Mouse (Mus musculus): ENCODE results near the gene Bri3.

Bri3 gene

GRCm38 (mm10) chr5:144234222-144234621 lies 10.0 kb upstream of the Bri3 start:
- DNase-seq (ENCODE audit: low read depth, low spot score): peak; percentile 37

GRCm38 (mm10) chr5:144234714-144235113 lies 9.5 kb upstream of the Bri3 start:
- DNase-seq (ENCODE audit: low read depth, low spot score): no peak

- DNase-seq (ENCODE audit: low read depth, low spot score): peak; percentile 56
Measured at GRCm38 (mm10) chr5:144238969-144239368, 5.3 kb upstream of the Bri3 start.

GRCm38 (mm10) chr5:144245592-144245991 lies 1.4 kb downstream of the Bri3 start:
- no peak for DNase-seq (ENCODE audit: low read depth, low spot score)

- peak; percentile 32 for DNase-seq (ENCODE audit: low read depth, low spot score)
Measured at GRCm38 (mm10) chr5:144246669-144247068, 2.4 kb downstream of the Bri3 start.

GRCm38 (mm10) chr5:144247307-144247706 lies 3.1 kb downstream of the Bri3 start:
- DNase-seq (ENCODE audit: low read depth, low spot score): no peak

- no peak for DNase-seq (ENCODE audit: low read depth, low spot score)
Measured at GRCm38 (mm10) chr5:144247906-144248585, 3.8 kb downstream of the Bri3 start.

GRCm38 (mm10) chr5:144249871-144250270 lies 5.6 kb downstream of the Bri3 start:
- DNase-seq (ENCODE audit: low read depth, low spot score): no peak

- no peak for DNase-seq (ENCODE audit: low read depth, low spot score)
Measured at GRCm38 (mm10) chr5:144251876-144252577, 7.8 kb downstream of the Bri3 start.

- DNase-seq (ENCODE audit: low read depth, low spot score): peak; percentile 26
Measured at GRCm38 (mm10) chr5:144253212-144253611, 9.0 kb downstream of the Bri3 start.

GRCm38 (mm10) chr5:144254122-144254810 lies 10.0 kb downstream of the Bri3 start:
- peak; percentile 68 for DNase-seq (ENCODE audit: low read depth, low spot score)

GRCm38 (mm10) chr5:144254811-144255631 lies 10.8 kb downstream of the Bri3 start:
- peak; percentile 91 for DNase-seq (ENCODE audit: low read depth, low spot score)

GRCm38 (mm10) chr5:144255632-144256540 lies 11.6 kb downstream of the Bri3 start:
- DNase-seq (ENCODE audit: low read depth, low spot score): peak; percentile 59

GRCm38 (mm10) chr5:144256541-144256870 lies 12.3 kb downstream of the Bri3 start:
- DNase-seq (ENCODE audit: low read depth, low spot score): no peak

GRCm38 (mm10) chr5:144256888-144257287 lies 12.7 kb downstream of the Bri3 start:
- no peak for DNase-seq (ENCODE audit: low read depth, low spot score)

GRCm38 (mm10) chr5:144257451-144258110 lies 13.3 kb downstream of the Bri3 start:
- no peak for DNase-seq (ENCODE audit: low read depth, low spot score)

- DNase-seq (ENCODE audit: low read depth, low spot score): no peak
Measured at GRCm38 (mm10) chr5:144258131-144258611, 13.9 kb downstream of the Bri3 start.

GRCm38 (mm10) chr5:144258687-144259086 lies 14.4 kb downstream of the Bri3 start:
- no peak for DNase-seq (ENCODE audit: low read depth, low spot score)

- no peak for DNase-seq (ENCODE audit: low read depth, low spot score)
Measured at GRCm38 (mm10) chr5:144259228-144259627, 15.0 kb downstream of the Bri3 start.

GRCm38 (mm10) chr5:144260464-144260863 lies 16.2 kb downstream of the Bri3 start:
- no peak for DNase-seq (ENCODE audit: low read depth, low spot score)
